Mouse (Mus musculus) heart, adult 2 months (tissue): Measurements from ENCODE around the gene Prdm16. TPM values are rescaled to one million over a fixed set of nuclear protein-coding genes. Genes with fewer than 3 reads are reported as not detected.
A peak's percentile ranks its signal among the peaks of the same experiment; 100 is the strongest.

Source experiments
- DNase-seq, 2 experiments: peaks; one replicate each; pipeline ENCODE4 v3.0.0; 2021
- H3K27ac ChIP-seq: fragments of 200-600 bp; 2 replicates; pipeline ENCODE4 v1.8.1; 2022
- H3K27me3 ChIP-seq: fragments of 200-500 bp; 2 replicates; pipeline ENCODE4 v1.6.1; 2012; ENCODE audit warnings: mild to moderate bottlenecking, low read length, inconsistent platforms, mixed read lengths; ENCODE audit not compliant: control insufficient read depth, insufficient read depth
- H3K36me3 ChIP-seq: fragments of 200-500 bp; 2 replicates; pipeline ENCODE4 v1.6.1; 2012; ENCODE audit warnings: low read length, inconsistent platforms; ENCODE audit not compliant: control insufficient read depth, insufficient read depth
- H3K4me1 ChIP-seq: fragments of 200-500 bp; 2 replicates; pipeline ENCODE4 v1.6.1; 2011; ENCODE audit warnings: low read length; ENCODE audit not compliant: control insufficient read depth, insufficient read depth
- H3K4me3 ChIP-seq: fragments of 200-600 bp; 2 replicates; pipeline ENCODE4 v1.8.1; 2022
- H3K79me2 ChIP-seq: fragments of 200-500 bp; replicated peaks from 2 replicates; pipeline ENCODE4 v1.6.1; 2012; ENCODE audit warnings: mild to moderate bottlenecking, inconsistent platforms, low read length, moderate library complexity, mixed read lengths; ENCODE audit not compliant: control insufficient read depth, insufficient read depth
- H3K9ac ChIP-seq: fragments of 200-500 bp; 2 replicates; pipeline ENCODE4 v1.6.1; 2012; ENCODE audit warnings: low read depth, mild to moderate bottlenecking, control low read depth, inconsistent platforms, low read length, mixed read lengths
- CTCF ChIP-seq: fragments of 200-600 bp; IDR thresholded peaks from 2 replicates; pipeline ENCODE4 v1.8.1; 2022; ENCODE audit warnings: antibody characterized with exemption, mild to moderate bottlenecking, moderate library complexity
- EP300 ChIP-seq: fragments of 200-500 bp; IDR thresholded peaks from 2 replicates; pipeline ENCODE4 v1.6.1; 2011; ENCODE audit warnings: low read depth, low read length, control low read depth; ENCODE audit not compliant: insufficient read depth
- POLR2A ChIP-seq: fragments of 200-500 bp; IDR thresholded peaks from 2 replicates; pipeline ENCODE4 v1.6.1; 2011; ENCODE audit warnings: mild to moderate bottlenecking, low read depth, low read length, control low read depth; ENCODE audit not compliant: insufficient read depth
- WGBS: fragments of 180-500 bp; shearing (Covaris S2); methylation state at CpG from one replicate; pipeline ENCODE4 v1.1.7; 2018; 5-methylcytosine and 5-hydroxymethylcytosine counted together
- intact Hi-C: fragments of 180-260 bp; cut with DNase I; formaldehyde crosslinking; loops from one replicate; pipeline ENCODE4 v1.15.1; 2025
- polyA plus RNA-seq: library from polyadenylated mRNA; depleted of rRNA; stranded (reverse); fragments of >200 nt; gene quantifications from 2 replicates; pipeline ENCODE4 v1.2.3, GENCODE M21; 2012
- total RNA-seq, 2 experiments: library from RNA; stranded (reverse); gene quantifications; 2 replicates each; pipeline ENCODE4 v1.2.3; 2021

Prdm16 gene
- total and polyA plus RNA-seq, 3 experiments, result 7.6 to 18.1 (median 16.8) TPM

DNA sequence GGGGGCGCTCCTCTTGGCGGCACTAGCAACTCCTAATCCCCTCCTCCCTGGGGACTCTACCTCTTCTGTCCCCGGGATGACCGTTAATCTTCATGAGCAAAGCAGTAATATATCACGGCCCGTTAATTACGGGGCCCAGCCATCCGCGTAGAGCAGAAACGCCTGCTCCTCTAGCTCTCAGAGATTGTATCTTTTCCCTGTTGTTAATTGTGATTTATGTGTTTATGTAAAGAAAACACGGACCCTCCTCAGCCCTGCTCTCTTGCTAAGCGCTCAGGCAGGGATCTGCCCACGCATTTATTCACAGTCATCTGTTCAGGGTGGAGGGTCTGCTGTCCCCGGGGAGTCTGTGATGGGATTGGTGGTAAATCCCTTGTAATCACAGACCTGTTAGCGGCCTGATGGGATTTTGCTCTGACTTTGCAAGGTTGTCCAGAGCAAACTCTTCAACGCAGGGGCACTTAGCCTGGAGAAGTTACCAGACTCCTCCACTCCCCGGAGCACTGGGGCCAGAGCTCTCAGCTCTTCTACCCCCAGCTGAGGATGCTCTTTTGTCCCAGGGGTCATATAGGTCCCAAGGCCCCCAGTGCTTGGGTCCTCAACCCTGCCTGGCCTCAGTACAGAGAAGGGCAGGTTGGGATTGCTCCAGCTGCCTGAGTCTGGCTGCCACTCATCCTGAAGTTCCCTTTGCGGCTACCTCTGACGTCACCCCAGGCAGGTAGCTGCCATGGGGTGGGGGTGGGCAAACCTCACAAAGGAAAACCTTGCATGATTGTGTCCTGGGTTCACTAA is 289.7 kb downstream of the Prdm16 start:
- Histone ChIP-seq H3K9ac (no peak overlapping the region), H3K27ac (no peak overlapping the region), H3K36me3 (no peaks in the 10 kb centered on the region), H3K79me2 (no peaks in the 10 kb centered on the region), H3K27me3 (no peaks in the 10 kb centered on the region), H3K4me3 (no peak overlapping the region), H3K4me1 (peaks cover 4% of the 10 kb centered on the region)
- DNase-seq, result no peak
- intact Hi-C loops, result no loop called here
- TF ChIP-seq CTCF (no peak), EP300 (no peak), POLR2A (no peak)
- WGBS, result 80% methylated on average over 19 of the region's 19 CpGs

DNA sequence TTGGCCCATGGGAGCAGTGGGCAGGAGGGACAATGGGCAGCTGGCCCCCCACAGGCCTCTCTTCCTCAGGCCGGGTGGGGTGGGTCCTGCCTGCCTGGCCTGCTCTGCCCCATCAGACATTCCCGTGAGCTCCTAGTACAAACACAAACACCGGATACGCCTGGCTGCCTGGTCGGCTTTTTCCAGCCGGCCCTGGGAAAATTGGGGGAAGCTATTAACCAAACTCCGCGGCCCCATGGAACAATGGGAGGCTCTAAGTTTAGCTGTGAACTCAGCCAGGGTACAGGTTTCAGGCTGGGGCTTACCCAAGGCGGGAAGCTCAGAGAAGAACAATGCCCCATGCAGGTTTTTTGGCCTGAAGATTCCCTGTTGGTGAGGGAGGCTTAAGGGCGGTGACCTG is 300.0 kb downstream of the Prdm16 start:
- H3K4me3 ChIP-seq, result no peak overlapping the region
- no peak for TF ChIP-seq POLR2A
- no peak for TF ChIP-seq CTCF
- TF ChIP-seq EP300, result no peak; the same call in 1 of the 2 replicates
- no peaks in the 10 kb centered on the region for H3K27me3 ChIP-seq
- no peak overlapping the region for H3K9ac ChIP-seq
- no peaks in the 10 kb centered on the region for H3K79me2 ChIP-seq
- no peaks in the 10 kb centered on the region for H3K36me3 ChIP-seq
- intact Hi-C loops, result no loop called here
- H3K4me1 ChIP-seq, result peaks cover 10% of the 10 kb centered on the region
- WGBS, result 43% methylated on average over 10 of the region's 10 CpGs
- peak; percentile 51 to 78 for DNase-seq
- peak overlapping the region; percentile 89 for H3K27ac ChIP-seq

DNA sequence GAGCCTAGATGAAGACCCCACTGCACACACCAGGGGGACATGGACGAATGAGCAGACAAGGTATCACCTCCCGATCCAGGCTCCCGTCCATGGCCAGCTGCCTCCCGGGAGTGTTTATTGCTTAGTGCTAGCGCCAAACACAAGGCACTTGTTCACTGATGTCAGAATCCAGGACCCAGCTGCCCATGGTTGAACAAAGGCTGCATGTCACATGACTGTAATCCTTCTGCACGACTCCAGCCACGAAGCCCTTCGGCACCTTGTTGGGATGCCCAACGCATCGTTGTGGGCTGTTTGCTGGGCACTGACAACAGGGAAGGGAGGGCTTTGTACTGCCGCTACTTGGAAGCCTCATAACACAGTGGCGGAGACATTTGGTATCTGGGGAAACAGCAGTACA is 300.9 kb downstream of the Prdm16 start, which contains the start of gene B230104I21Rik:
Gene B230104I21Rik (plus strand): TSS at position 367 of the 400 bp plus-strand sequence.
- intact Hi-C loops, result no loop called here
- peak within 1 kb of the TSS; percentile 59 for H3K9ac ChIP-seq
- DNase-seq, result no peak
- no peak within 1 kb of the TSS for H3K4me3 ChIP-seq
- H3K27ac ChIP-seq, result peak within 1 kb of the TSS; percentile 89
- WGBS, result 76% methylated on average over 12 of the region's 12 CpGs
- TF ChIP-seq EP300 (no peak), CTCF (no peak), POLR2A (no peak)
- peaks cover 10% of the 10 kb centered on the region for H3K4me1 ChIP-seq
- no peaks in the 10 kb centered on the region for H3K27me3 ChIP-seq
- no peaks in the 10 kb centered on the region for H3K79me2 ChIP-seq
- H3K36me3 ChIP-seq, result no peaks in the 10 kb centered on the region

DNA sequence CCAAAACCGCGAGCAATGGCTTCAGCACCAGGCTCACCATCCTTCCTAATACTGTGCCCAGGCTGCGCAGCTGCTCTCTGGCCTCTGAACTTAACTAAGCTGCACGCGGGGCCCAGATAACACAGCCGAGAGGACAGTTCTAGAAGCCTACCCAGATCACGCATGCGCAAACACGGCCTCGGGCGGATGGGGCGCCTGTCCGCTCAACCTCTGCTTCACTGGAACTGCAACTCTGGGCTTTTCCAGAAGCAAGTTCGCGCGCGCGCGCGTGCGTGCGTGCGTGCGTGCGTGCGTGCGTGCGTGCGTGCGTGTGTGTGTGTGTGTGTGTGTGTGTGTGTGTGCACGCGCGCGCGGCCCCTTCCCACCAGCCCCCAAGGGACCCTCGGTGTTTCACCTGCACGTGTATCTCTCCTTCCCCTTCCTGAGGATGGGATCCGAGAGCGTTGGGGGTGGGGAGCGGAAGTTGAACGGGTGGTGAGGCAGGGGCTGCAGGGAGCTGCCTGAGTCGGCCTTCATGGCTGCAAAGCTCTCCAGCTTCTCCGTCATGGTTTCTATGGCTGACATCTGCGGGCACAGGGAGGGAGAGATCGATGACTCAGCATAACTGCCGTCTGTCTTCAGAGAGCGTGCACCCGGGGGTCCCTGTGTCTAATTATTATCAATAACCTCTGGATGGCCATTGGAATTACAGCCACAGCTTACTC is 301.8 kb downstream of the Prdm16 start:
- intact Hi-C loops, result loop anchor here (5.0 kb wide), 2 partner anchors 82 to 302 kb away; partner anchors contain the start of gene Prdm16
- 58% methylated on average over 47 of the region's 48 CpGs for WGBS
- H3K9ac ChIP-seq, result peak overlapping the region; percentile 59
- TF ChIP-seq POLR2A (peak; percentile 57; the same call in 1 of the 2 replicates), CTCF (no peak)
- H3K27ac ChIP-seq, result peak overlapping the region; percentile 78
- no peaks in the 10 kb centered on the region for H3K27me3 ChIP-seq
- H3K79me2 ChIP-seq, result no peaks in the 10 kb centered on the region
- peaks cover 10% of the 10 kb centered on the region for H3K4me1 ChIP-seq
- no peaks in the 10 kb centered on the region for H3K36me3 ChIP-seq
- 0 out of 2 replicates have a peak overlapping the region, but pooled peaks have one; percentile 18 for H3K4me3 ChIP-seq
- DNase-seq, result peak; percentile 60 to 67

DNA sequence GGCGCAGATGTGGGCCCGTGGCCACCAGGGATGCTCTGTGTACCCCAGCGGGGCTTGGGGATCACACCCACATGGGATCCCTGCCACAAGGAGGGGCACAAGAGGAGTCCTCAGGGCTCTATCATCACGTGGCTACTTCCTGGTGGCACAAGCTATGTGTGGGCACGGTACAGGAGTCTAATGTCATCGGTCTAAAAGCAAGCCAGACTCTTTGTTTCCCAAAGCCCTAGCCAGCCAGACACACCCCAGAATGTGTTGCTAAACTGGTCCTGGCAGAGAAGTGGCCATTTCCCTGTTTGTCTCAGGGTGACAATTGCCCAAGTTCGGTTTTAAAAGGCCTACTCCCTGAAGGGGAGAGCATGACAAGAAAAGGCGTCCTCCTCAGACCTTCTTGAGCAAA is 303.4 kb downstream of the Prdm16 start:
- intact Hi-C loops, result loop anchor here (5.0 kb wide), 2 partner anchors 84 to 304 kb away; partner anchors contain the start of gene Prdm16
- no peaks in the 10 kb centered on the region for H3K27me3 ChIP-seq
- H3K79me2 ChIP-seq, result no peaks in the 10 kb centered on the region
- peak; percentile 41 to 63 for DNase-seq
- no peak overlapping the region for H3K9ac ChIP-seq
- H3K4me1 ChIP-seq, result peaks cover 10% of the 10 kb centered on the region
- TF ChIP-seq CTCF (peak; percentile 22; the same call in 1 of the 2 replicates), EP300 (0 out of 2 replicates have a peak, but pooled peaks have one; percentile 20), POLR2A (no peak)
- H3K27ac ChIP-seq, result peak overlapping the region; percentile 78
- H3K4me3 ChIP-seq, result no peak overlapping the region
- WGBS, result 35% methylated on average over 8 of the region's 8 CpGs
- no peaks in the 10 kb centered on the region for H3K36me3 ChIP-seq
